Mouse (Mus musculus): ENCODE measurements around the gene Mia2. TPM values are rescaled to one million over a fixed set of nuclear protein-coding genes. Genes with fewer than 3 reads are reported as not detected.
"Not testable (repeated sequence)": the region's sequence is repeated elsewhere in the genome, so short reads cannot be mapped to it uniquely, and the experiment has no call there.

Gene Mia2
- total RNA-seq, 2 experiments from 2014 or later: 44.2 to 48.4 TPM

GRCm38 (mm10) chr12:59219325-59220225 is 124.0 kb downstream of the Mia2 start, which contains the start of gene Fbxo33:
Gene Fbxo33, minus strand, starts transcription at chr12:59219725.
- DNase-seq (ENCODE audit: low spot score in 2 of 2): peak; percentile 96 to 98

- peak in 1 of 2 experiments; percentile 72 for DNase-seq (ENCODE audit: low spot score in 2 of 2)
Measured at GRCm38 (mm10) chr12:59228401-59228800, 132.8 kb downstream of the Mia2 start.

GRCm38 (mm10) chr12:59238434-59238833 is 142.8 kb downstream of the Mia2 start:
- DNase-seq (ENCODE audit: low spot score in 2 of 2): peak in 1 of 2 experiments; percentile 55

- DNase-seq (ENCODE audit: low spot score in 2 of 2): not testable (repeated sequence)
Measured at GRCm38 (mm10) chr12:59241031-59241430, 145.4 kb downstream of the Mia2 start.

Small RNAs within 50 kb of the gene (microRNA-seq; reads per million reads assigned to microRNA genes)
- 0 reads per million in 2 experiments for gene Gm27284

Other genes starting within 250 kb of the Mia2 start
- 100 to 1,000 TPM in 1 of 2 experiments, 10 to 100 TPM in 1; 99.5 to 105 TPM for gene Sec23a, start 83.8 kb upstream of the Mia2 start, total RNA-seq (2021)
- 1 to 10 TPM; 8.3 to 8.8 TPM for gene Gemin2, start 82.4 kb upstream of the Mia2 start, total RNA-seq (2021)
- gene Trappc6b, start 34.3 kb upstream of the Mia2 start, total RNA-seq (2021): 100 to 1,000 TPM; 103 to 118 TPM
- 10 to 100 TPM; 57.2 to 61.0 TPM for gene Pnn, start 28.9 kb upstream of the Mia2 start, total RNA-seq (2021)
- 10 to 100 TPM; 60.3 to 64.4 TPM for gene Fbxo33, start 123.9 kb downstream of the Mia2 start, total RNA-seq (2021)

Data from layer of hippocampus, adult 18-20 months (tissue).